Mouse (Mus musculus): ENCODE results near the gene Fuk. TPM values are rescaled to one million over a fixed set of nuclear protein-coding genes. Genes with fewer than 3 reads are reported as not detected.
A peak's percentile ranks its signal among the peaks of the same experiment; 100 is the strongest.
"Not testable (repeated sequence)": the region's sequence is repeated elsewhere in the genome, so short reads cannot be mapped to it uniquely, and the experiment has no call there.

The Fuk gene
- polyA plus RNA-seq, 1 experiment: 3.3 TPM

DNA sequence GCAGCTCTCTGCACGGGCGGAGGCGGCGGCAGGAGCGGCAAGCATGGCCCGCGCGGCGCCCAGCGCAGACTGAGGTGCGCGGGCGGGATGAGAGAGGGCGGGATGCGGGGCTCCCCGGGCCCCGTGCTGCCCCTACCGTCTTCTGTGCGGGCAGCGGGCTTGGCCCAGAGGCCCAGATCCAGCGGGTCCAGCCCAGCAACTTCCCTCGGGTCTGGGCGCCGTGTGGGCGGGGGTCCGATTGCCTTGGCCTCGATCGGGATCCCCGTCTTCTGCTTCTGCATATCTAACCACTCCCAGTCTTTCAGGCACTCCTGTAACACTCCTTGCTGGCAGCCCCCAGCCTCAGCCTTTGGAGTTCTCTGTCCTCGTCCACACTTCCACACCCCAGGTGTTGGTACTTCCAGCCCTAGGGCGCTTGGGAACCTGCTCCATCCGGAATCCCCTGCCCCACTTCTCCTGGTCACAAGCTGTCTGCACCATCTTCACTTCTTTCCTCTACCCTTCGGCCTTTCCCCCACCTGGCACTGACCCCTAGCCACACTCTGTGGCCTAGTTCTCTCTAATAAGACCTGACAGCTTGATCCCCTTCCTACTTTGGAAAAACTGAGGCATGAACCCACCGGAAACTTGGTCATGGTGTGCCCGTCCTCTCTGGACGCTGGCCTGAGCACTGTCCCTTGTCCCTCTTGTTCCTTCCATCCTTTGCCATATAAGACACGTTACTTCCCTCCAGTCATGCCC is 17.9 kb upstream of the Fuk start:
- H3K4me3 ChIP-seq (replicated peaks): peak overlapping the region; percentile 94
- peaks cover 34% of the 10 kb centered on the region for H3K36me3 ChIP-seq (replicated peaks; ENCODE audit: low read length)
- H3K9me3 ChIP-seq: no peaks in the 10 kb centered on the region
- no peaks in the 10 kb centered on the region for H3K27me3 ChIP-seq (replicated peaks)
- TF ChIP-seq FLI1 (IDR thresholded peaks at IDR 0.05; ENCODE audit: low read length) (no peak), GATA1 (IDR thresholded peaks at IDR 0.05; ENCODE audit: borderline replicate concordance, low read length) (no peak)
- peaks cover 73% of the 10 kb centered on the region for H3K4me1 ChIP-seq

DNA sequence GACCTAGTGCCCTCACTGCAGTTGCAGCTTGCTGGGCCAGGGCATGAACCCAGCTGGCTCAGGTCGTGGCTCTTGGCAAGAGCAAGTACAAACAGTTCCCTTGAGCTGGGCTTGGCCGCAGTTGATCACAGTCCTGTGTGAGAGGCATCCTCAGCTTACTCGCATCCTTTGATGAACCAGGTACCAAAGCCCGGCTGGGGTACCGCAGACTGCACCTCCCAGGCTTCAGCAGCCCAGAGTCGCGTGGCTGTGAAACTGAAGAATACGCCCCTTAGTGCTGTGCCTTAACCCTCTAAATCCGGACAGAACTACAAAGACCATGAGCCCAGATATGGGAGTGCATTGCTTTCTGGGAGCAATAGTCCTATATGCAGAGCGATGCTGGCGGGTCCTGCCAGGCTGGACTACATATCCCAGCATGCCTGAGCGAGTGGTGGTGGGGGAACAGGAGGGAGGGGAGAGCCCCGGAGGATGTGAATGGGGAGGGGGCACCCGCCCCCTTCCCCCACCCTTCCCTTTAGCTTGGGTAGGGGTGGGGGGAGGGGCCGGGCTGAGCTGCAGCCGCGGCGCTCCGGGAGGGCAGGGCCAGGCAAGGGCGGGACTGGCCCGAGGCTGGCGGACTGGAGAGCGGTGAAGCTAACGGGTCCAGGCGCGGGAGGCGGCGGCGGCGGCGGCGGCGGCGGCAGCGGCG is 17.2 kb upstream of the Fuk start, which contains the start of gene St3gal2:
Gene St3gal2 (plus strand): TSS at position 582 of the 691 bp plus-strand sequence.
- no peaks in the 10 kb centered on the region for H3K27me3 ChIP-seq (replicated peaks)

DNA sequence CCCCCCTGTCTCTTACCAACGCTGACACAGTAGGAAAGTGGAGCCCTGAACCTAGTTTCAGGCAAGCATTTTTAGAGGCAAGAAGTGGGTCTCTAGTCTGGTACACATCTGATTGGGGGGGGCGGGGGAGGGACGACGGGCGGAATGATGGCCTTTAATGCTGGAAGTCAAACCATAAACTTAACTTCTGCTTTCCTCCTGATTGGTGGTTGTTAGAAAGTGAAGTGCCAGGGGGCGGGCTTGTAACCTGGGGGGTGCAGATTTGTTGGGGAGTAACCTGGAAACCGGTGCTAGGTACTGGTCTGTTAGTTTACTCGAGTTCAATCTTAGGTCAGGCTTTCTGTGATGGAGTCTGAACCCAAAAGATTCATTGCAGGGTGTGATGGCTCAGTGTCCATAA is 16.2 kb upstream of the Fuk start:
- H3K4me3 ChIP-seq (replicated peaks): no peak overlapping the region
- peaks cover 56% of the 10 kb centered on the region for H3K4me1 ChIP-seq
- H3K27me3 ChIP-seq (replicated peaks): no peaks in the 10 kb centered on the region
- TF ChIP-seq FLI1 (IDR thresholded peaks at IDR 0.05; ENCODE audit: low read length): no peak
- TF ChIP-seq GATA1 (IDR thresholded peaks at IDR 0.05; ENCODE audit: borderline replicate concordance, low read length): no peak
- H3K36me3 ChIP-seq (replicated peaks; ENCODE audit: low read length): peaks cover 18% of the 10 kb centered on the region
- H3K9me3 ChIP-seq: no peaks in the 10 kb centered on the region

More for the DNA sequence above, 17.2 kb upstream of the Fuk start, which contains the start of gene St3gal2:
- Histone ChIP-seq H3K4me3 (replicated peaks) (peak within 1 kb of the TSS; percentile 94), H3K4me1 (peaks cover 66% of the 10 kb centered on the region), H3K9me3 (no peaks in the 10 kb centered on the region), H3K36me3 (replicated peaks; ENCODE audit: low read length) (peaks cover 29% of the 10 kb centered on the region)
- TF ChIP-seq GATA1 (IDR thresholded peaks at IDR 0.05; ENCODE audit: borderline replicate concordance, low read length): no peak
- TF ChIP-seq FLI1 (IDR thresholded peaks at IDR 0.05; ENCODE audit: low read length): no peak

GRCm38 (mm10) chr8:110918027-110918426 is 15.7 kb upstream of the Fuk start:
- peaks cover 56% of the 10 kb centered on the region for H3K4me1 ChIP-seq
- no peak overlapping the region for H3K4me3 ChIP-seq (replicated peaks)
- no peaks in the 10 kb centered on the region for H3K27me3 ChIP-seq (replicated peaks)
- H3K36me3 ChIP-seq (replicated peaks; ENCODE audit: low read length): peaks cover 16% of the 10 kb centered on the region
- TF ChIP-seq GATA1 (IDR thresholded peaks at IDR 0.05; ENCODE audit: borderline replicate concordance, low read length) (no peak), FLI1 (IDR thresholded peaks at IDR 0.05; ENCODE audit: low read length) (no peak)
- H3K9me3 ChIP-seq: no peaks in the 10 kb centered on the region

DNA sequence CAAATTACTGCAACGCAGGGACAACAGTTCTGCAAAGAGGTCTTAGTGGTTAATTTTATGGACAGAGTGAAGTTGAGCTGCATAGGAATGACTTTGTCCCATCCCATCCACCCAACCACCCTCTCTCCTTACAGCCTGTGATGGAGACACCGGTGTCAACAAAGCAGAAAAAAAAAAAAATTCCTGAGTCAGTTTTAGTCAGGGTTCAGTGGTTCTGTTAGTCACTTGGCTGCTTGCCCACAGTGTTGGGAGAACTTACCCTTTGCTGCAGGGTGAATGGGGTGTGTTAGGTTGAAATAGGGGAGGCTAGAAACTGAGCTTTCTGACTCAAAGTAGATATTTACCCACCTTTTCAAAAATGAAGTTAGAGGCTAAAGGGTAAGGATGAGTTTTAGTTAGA is 15.1 kb upstream of the Fuk start:
- Histone ChIP-seq H3K9me3 (no peaks in the 10 kb centered on the region), H3K36me3 (replicated peaks; ENCODE audit: low read length) (peaks cover 12% of the 10 kb centered on the region), H3K27me3 (replicated peaks) (no peaks in the 10 kb centered on the region), H3K4me3 (replicated peaks) (no peak overlapping the region), H3K4me1 (peaks cover 55% of the 10 kb centered on the region)
- no peak for TF ChIP-seq GATA1 (IDR thresholded peaks at IDR 0.05; ENCODE audit: borderline replicate concordance, low read length)
- no peak for TF ChIP-seq FLI1 (IDR thresholded peaks at IDR 0.05; ENCODE audit: low read length)

GRCm38 (mm10) chr8:110911576-110912570 is 9.6 kb upstream of the Fuk start:
- no peaks in the 10 kb centered on the region for H3K9me3 ChIP-seq
- no peaks in the 10 kb centered on the region for H3K36me3 ChIP-seq (replicated peaks; ENCODE audit: low read length)
- H3K27me3 ChIP-seq (replicated peaks): peaks cover 1% of the 10 kb centered on the region
- H3K4me1 ChIP-seq: peaks cover 21% of the 10 kb centered on the region
- TF ChIP-seq GATA1 (IDR thresholded peaks at IDR 0.05; ENCODE audit: borderline replicate concordance, low read length): no peak
- TF ChIP-seq FLI1 (IDR thresholded peaks at IDR 0.05; ENCODE audit: low read length): no peak
- peak overlapping the region; percentile 53 for H3K4me3 ChIP-seq (replicated peaks)

GRCm38 (mm10) chr8:110909850-110910249 is 7.6 kb upstream of the Fuk start:
- not testable (repeated sequence) for H3K9me3 ChIP-seq; H3K4me3 ChIP-seq (replicated peaks); H3K36me3 ChIP-seq (replicated peaks; ENCODE audit: low read length); H3K27me3 ChIP-seq (replicated peaks)
- H3K4me1 ChIP-seq: peaks cover 36% of the 10 kb centered on the region

- H3K36me3 ChIP-seq (replicated peaks; ENCODE audit: low read length): no peaks in the 10 kb centered on the region
- H3K27me3 ChIP-seq (replicated peaks): peaks cover 9% of the 10 kb centered on the region
- TF ChIP-seq FLI1 (IDR thresholded peaks at IDR 0.05; ENCODE audit: low read length): no peak
- TF ChIP-seq GATA1 (IDR thresholded peaks at IDR 0.05; ENCODE audit: borderline replicate concordance, low read length): no peak
- H3K4me1 ChIP-seq: peaks cover 25% of the 10 kb centered on the region
- H3K9me3 ChIP-seq: no peaks in the 10 kb centered on the region
- H3K4me3 ChIP-seq (replicated peaks): no peak overlapping the region
Measured at GRCm38 (mm10) chr8:110906682-110907081, 4.4 kb upstream of the Fuk start.

- no peak for TF ChIP-seq FLI1 (IDR thresholded peaks at IDR 0.05; ENCODE audit: low read length)
- TF ChIP-seq GATA1 (IDR thresholded peaks at IDR 0.05; ENCODE audit: borderline replicate concordance, low read length): no peak
- no peak overlapping the region for H3K4me3 ChIP-seq (replicated peaks)
- peaks cover 9% of the 10 kb centered on the region for H3K27me3 ChIP-seq (replicated peaks)
- H3K4me1 ChIP-seq: peaks cover 29% of the 10 kb centered on the region
- H3K36me3 ChIP-seq (replicated peaks; ENCODE audit: low read length): peaks cover 2% of the 10 kb centered on the region
- no peaks in the 10 kb centered on the region for H3K9me3 ChIP-seq
Measured at GRCm38 (mm10) chr8:110905404-110905803, 3.1 kb upstream of the Fuk start.
